Mouse (Mus musculus): ENCODE measurements around the gene Hoxc4. TPM values are rescaled to one million over a fixed set of nuclear protein-coding genes. Genes with fewer than 3 reads are reported as not detected.

The Hoxc4 gene
- polyA plus RNA-seq, 2 experiments from 2014 or later, result not detected

GRCm38 (mm10) chr15:103085831-103086671, 67.3 kb downstream of the Hoxc4 start:
- ATAC-seq, result no peak

Other genes starting within 250 kb of the Hoxc4 start
- gene Hoxc13, start 97.8 kb upstream of the Hoxc4 start, polyA plus RNA-seq (2017; shearing (Covaris generic)), result not detected
- gene Hoxc12, start 82.2 kb upstream of the Hoxc4 start, polyA plus RNA-seq (2017; shearing (Covaris generic)), result not detected
- gene Hoxc11, start 64.5 kb upstream of the Hoxc4 start, polyA plus RNA-seq (2017; shearing (Covaris generic)), result not detected
- gene Hoxc10, start 52.1 kb upstream of the Hoxc4 start, polyA plus RNA-seq (2017; shearing (Covaris generic)), result not detected
- not detected for gene Hoxc5, start 51.5 kb upstream of the Hoxc4 start, polyA plus RNA-seq (2017; shearing (Covaris generic))
- gene Hoxc9, start 42.5 kb upstream of the Hoxc4 start, polyA plus RNA-seq (2017; shearing (Covaris generic)), result not detected
- gene Hoxc8, start 28.3 kb upstream of the Hoxc4 start, polyA plus RNA-seq (2017; shearing (Covaris generic)), result under 1 TPM in 1 of 2 experiments, not detected in 1; 0.43 TPM
- not detected for gene Hoxc6, start 20.7 kb upstream of the Hoxc4 start, polyA plus RNA-seq (2017; shearing (Covaris generic))
- 1 to 10 TPM; 6.0 to 8.1 TPM for gene Smug1, start 148.2 kb downstream of the Hoxc4 start, polyA plus RNA-seq (2017; shearing (Covaris generic))
- 10 to 100 TPM; 20.0 to 24.9 TPM for gene Cbx5, start 220.9 kb downstream of the Hoxc4 start, polyA plus RNA-seq (2017; shearing (Covaris generic))
- 100 to 1,000 TPM; 322 to 361 TPM for gene Hnrnpa1, start 221.5 kb downstream of the Hoxc4 start, polyA plus RNA-seq (2017; shearing (Covaris generic))
- under 1 TPM; 0.34 to 0.84 TPM for gene Nfe2, start 239.5 kb downstream of the Hoxc4 start, polyA plus RNA-seq (2017; shearing (Covaris generic))